Mouse (Mus musculus) intestine, postnatal 0 days (tissue): ENCODE data around the gene Fam205c. TPM values are rescaled to one million over a fixed set of nuclear protein-coding genes. Genes with fewer than 3 reads are reported as not detected.
"Not testable (repeated sequence)": the region's sequence is repeated elsewhere in the genome, so short reads cannot be mapped to it uniquely, and the experiment has no call there.

ENCODE experiments used
- ATAC-seq: fragments of 200-750 bp; cut with Nextera tagmentation; 2 replicates; pipeline ENCODE4 v1.8.0; 2017; ENCODE audit warnings: mild to moderate bottlenecking, moderate TSS enrichment, moderate library complexity
- H3K27ac ChIP-seq: fragments of 300-500 bp; sonication (generic); 2 replicates; pipeline ENCODE4 v1.5.1; 2014; ENCODE audit warnings: mild to moderate bottlenecking, low read depth, low read length, moderate library complexity
- H3K27me3 ChIP-seq: fragments of 300-500 bp; sonication (generic); replicated peaks from 2 replicates; pipeline ENCODE4 v1.6.1; 2014; ENCODE audit warnings: low read length, mixed read lengths; ENCODE audit not compliant: control insufficient read depth, insufficient read depth
- H3K36me3 ChIP-seq: fragments of 300-500 bp; sonication (generic); 2 replicates; pipeline ENCODE4 v1.6.1; 2014; ENCODE audit warnings: mild to moderate bottlenecking, moderate library complexity; ENCODE audit not compliant: control insufficient read depth, insufficient read depth
- H3K4me1 ChIP-seq: fragments of 300-500 bp; sonication (generic); replicated peaks from 2 replicates; pipeline ENCODE4 v1.6.1; 2014; ENCODE audit warnings: antibody characterized with exemption, low read length, mixed read lengths; ENCODE audit not compliant: control insufficient read depth, insufficient read depth
- H3K4me2 ChIP-seq: fragments of 300-500 bp; sonication (generic); replicated peaks from 2 replicates; pipeline ENCODE4 v1.6.1; 2014; ENCODE audit warnings: low read depth, mild to moderate bottlenecking, moderate library complexity
- H3K4me3 ChIP-seq: fragments of 300-500 bp; sonication (generic); 2 replicates; pipeline ENCODE4 v1.5.1; 2014; ENCODE audit warnings: low read depth, low read length
- H3K9ac ChIP-seq: fragments of 300-500 bp; sonication (generic); 2 replicates; pipeline ENCODE4 v1.6.1; 2014; ENCODE audit warnings: mild to moderate bottlenecking, low read depth, low read length
- H3K9me3 ChIP-seq: fragments of 300-500 bp; sonication (generic); 2 replicates; pipeline ENCODE4 v1.6.1; 2016; ENCODE audit warnings: mixed run types; ENCODE audit not compliant: control insufficient read depth
- CTCF ChIP-seq: sonication (generic); IDR thresholded peaks from 2 replicates; pipeline ENCODE4 v1.5.1; 2016; ENCODE audit warnings: low read depth, mild to moderate bottlenecking, control low read depth, antibody characterized with exemption, moderate library complexity
- WGBS: fragments of 180-500 bp; shearing (Covaris S2); extraction: QIAGEN DNeasy Blood & Tissue Kit; methylation state at CpG from one replicate; pipeline ENCODE4 v1.1.7; 2014; 5-methylcytosine and 5-hydroxymethylcytosine counted together
- polyA plus RNA-seq: library from polyadenylated mRNA; unstranded; fragments of >200 nt; fragmentation: Nextera tagmentation; extraction: Ambion mirVana; gene quantifications from 2 replicates; pipeline ENCODE4 v1.2.1, GENCODE M21; 2015

The Fam205c gene
- polyA plus RNA-seq, 1 experiment from 2014 or later, result 0.16 TPM

- no peaks in the 10 kb centered on the region for H3K27me3 ChIP-seq
- 70% methylated on average over 16 of the region's 16 CpGs for WGBS
- H3K36me3 ChIP-seq, result no peaks in the 10 kb centered on the region
- H3K27ac ChIP-seq, result no peak overlapping the region
- no peak overlapping the region for H3K4me2 ChIP-seq
- ATAC-seq, result no peak
- H3K4me3 ChIP-seq, result no peak overlapping the region
- TF ChIP-seq CTCF, result no peak
- H3K9ac ChIP-seq, result no peak overlapping the region
- no peaks in the 10 kb centered on the region for H3K9me3 ChIP-seq
- H3K4me1 ChIP-seq, result no peaks in the 10 kb centered on the region
Observed at GRCm38 (mm10) chr4:42872746-42873435, 1.1 kb downstream of the Fam205c start.

DNA sequence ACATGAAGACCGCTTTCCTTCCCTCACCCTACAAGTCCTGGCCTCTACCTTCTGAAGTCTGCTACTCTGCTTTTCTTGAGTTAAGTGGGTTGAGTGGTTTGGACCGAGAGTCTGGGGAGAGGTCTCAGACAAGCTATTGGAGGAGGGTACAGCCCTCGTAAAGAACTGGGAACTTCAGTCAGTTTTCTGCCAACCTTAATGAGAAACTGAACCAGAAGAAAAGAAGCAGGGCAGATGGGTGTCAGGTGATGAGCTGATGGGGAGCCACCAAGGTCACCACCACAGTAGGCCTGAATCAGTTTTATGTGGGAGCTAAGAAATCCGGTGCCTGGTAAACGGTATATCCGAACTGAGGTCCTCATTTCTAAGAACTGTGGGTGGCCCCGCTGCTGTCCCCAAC lies 1.9 kb downstream of the Fam205c start:
- no peak overlapping the region for H3K4me3 ChIP-seq
- no peak for ATAC-seq
- H3K36me3 ChIP-seq, result no peaks in the 10 kb centered on the region
- H3K9ac ChIP-seq, result no peak overlapping the region
- no peak overlapping the region for H3K4me2 ChIP-seq
- H3K27ac ChIP-seq, result no peak overlapping the region
- WGBS, result 90% methylated on average over 7 of the region's 7 CpGs
- TF ChIP-seq CTCF, result no peak
- no peaks in the 10 kb centered on the region for H3K4me1 ChIP-seq
- H3K27me3 ChIP-seq, result no peaks in the 10 kb centered on the region
- no peaks in the 10 kb centered on the region for H3K9me3 ChIP-seq

DNA sequence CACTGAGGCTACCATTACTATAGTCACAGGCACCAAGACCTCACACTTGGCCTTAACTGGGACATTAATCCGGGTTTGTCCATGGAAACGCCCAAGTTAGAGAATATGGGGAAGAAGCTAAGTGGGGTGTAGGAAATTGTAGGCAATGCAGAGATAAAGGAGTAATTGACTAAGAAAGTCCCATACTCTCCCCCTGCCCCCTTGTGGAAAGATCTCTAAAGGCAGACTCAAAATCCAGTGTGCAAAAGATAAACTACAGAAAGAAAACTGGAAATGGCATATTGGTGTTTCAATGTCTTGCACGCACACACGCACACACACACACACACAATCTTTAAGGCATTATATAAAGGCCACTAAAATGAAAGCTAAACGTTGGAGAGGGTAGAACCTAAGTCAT lies 3.3 kb downstream of the Fam205c start:
- 67% methylated on average over 5 of the region's 5 CpGs for WGBS
- Histone ChIP-seq H3K9me3 (no peaks in the 10 kb centered on the region), H3K36me3 (no peaks in the 10 kb centered on the region), H3K4me1 (no peaks in the 10 kb centered on the region), H3K4me2 (no peak overlapping the region), H3K4me3 (no peak overlapping the region), H3K9ac (no peak overlapping the region), H3K27ac (no peak overlapping the region), H3K27me3 (no peaks in the 10 kb centered on the region)
- TF ChIP-seq CTCF, result peak; percentile 60
- ATAC-seq, result no peak

GRCm38 (mm10) chr4:42868193-42868592 lies 5.8 kb downstream of the Fam205c start:
- whole genome bisulfite sequencing, result 87% methylated on average over 5 of the region's 5 CpGs
- Histone ChIP-seq H3K4me3 (no peak overlapping the region), H3K4me1 (no peaks in the 10 kb centered on the region), H3K4me2 (no peak overlapping the region), H3K9me3 (no peaks in the 10 kb centered on the region), H3K27me3 (no peaks in the 10 kb centered on the region), H3K36me3 (no peaks in the 10 kb centered on the region), H3K9ac (no peak overlapping the region), H3K27ac (no peak overlapping the region)
- no peak for ATAC-seq
- no peak for TF ChIP-seq CTCF

- no peak overlapping the region for H3K9ac ChIP-seq
- peak; percentile 38; the same call in 1 of the 2 replicates for ATAC-seq
- H3K4me3 ChIP-seq, result no peak overlapping the region
- 33% methylated on average over 3 of the region's 3 CpGs for WGBS
- H3K4me2 ChIP-seq, result peak overlapping the region; percentile 30
- no peak for TF ChIP-seq CTCF
- no peak overlapping the region for H3K27ac ChIP-seq
- H3K27me3 ChIP-seq, result no peaks in the 10 kb centered on the region
- H3K9me3 ChIP-seq, result no peaks in the 10 kb centered on the region
- no peaks in the 10 kb centered on the region for H3K4me1 ChIP-seq
- H3K36me3 ChIP-seq, result no peaks in the 10 kb centered on the region
Observed at GRCm38 (mm10) chr4:42867390-42867789, 6.6 kb downstream of the Fam205c start.

- H3K4me3 ChIP-seq, H3K27me3 ChIP-seq, H3K9me3 ChIP-seq, H3K4me1 ChIP-seq, H3K9ac ChIP-seq, ATAC-seq, H3K4me2 ChIP-seq, H3K27ac ChIP-seq, H3K36me3 ChIP-seq: not testable (repeated sequence)
- WGBS, result 85% methylated on average over 5 of the region's 5 CpGs
Observed at GRCm38 (mm10) chr4:42863487-42863886, 10.5 kb downstream of the Fam205c start.

DNA sequence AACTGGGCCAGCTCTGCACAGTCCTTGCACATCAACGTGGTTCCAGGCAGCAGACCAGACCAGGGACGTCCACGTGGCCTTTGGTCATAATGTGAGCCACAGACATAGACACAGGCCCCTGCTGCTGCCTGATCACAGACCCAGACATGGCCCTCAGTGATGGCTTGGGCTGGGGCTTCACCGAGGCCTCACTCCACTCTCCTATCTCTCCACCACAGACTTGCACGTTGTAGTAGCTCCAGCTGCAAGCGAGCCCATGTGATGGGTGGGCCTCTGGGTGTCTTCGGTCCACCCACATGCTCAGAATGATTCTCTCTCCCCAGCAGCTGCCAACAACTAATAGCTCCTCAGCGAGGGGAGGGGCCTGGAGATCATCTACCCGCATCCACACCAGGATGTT lies 13.6 kb downstream of the Fam205c start:
- H3K9me3 ChIP-seq, H3K27me3 ChIP-seq, H3K27ac ChIP-seq, H3K4me3 ChIP-seq, H3K36me3 ChIP-seq, H3K4me2 ChIP-seq, H3K9ac ChIP-seq, ATAC-seq, H3K4me1 ChIP-seq: not testable (repeated sequence)
- WGBS, result 72% methylated on average over 9 of the region's 9 CpGs

DNA sequence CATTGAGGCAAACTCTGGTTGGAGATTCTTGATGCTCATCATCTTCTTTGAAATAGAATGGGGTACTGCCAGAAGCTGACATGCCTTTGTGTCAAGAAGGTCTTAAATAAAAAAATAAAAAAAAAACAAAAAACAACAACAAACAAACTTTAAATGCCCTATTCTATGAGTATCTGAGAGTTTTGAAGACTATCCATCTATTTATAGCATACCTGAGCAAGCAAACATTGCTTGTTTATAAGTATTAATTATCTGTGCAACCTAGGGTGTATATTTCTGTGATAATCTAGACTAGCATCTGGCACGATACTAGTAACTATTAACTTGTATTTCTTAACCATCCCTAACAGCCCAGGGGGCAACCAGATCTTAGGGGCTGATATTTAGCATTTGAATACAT lies 17.4 kb downstream of the Fam205c start, which contains the start of gene Gm12394:
Gene Gm12394 (minus strand): TSS at position 101 of the 400 bp plus-strand sequence.
- not testable (repeated sequence) for H3K27me3 ChIP-seq, H3K36me3 ChIP-seq, H3K9ac ChIP-seq, ATAC-seq, H3K9me3 ChIP-seq, H3K4me1 ChIP-seq, H3K4me2 ChIP-seq, H3K27ac ChIP-seq, H3K4me3 ChIP-seq
- 82% methylated on average over 1 of the region's 1 CpGs for WGBS

GRCm38 (mm10) chr4:42853788-42854187 lies 20.2 kb downstream of the Fam205c start, which contains the start of gene Fam205a1:
TSS of gene Fam205a1 (minus strand) at chr4:42853888.
- not testable (repeated sequence) for H3K4me2 ChIP-seq, H3K36me3 ChIP-seq, H3K9ac ChIP-seq, H3K27ac ChIP-seq, H3K9me3 ChIP-seq, H3K27me3 ChIP-seq, H3K4me1 ChIP-seq, ATAC-seq, H3K4me3 ChIP-seq
- WGBS, result 63% methylated on average over 1 of the region's 1 CpGs
